Mouse (Mus musculus): Measurements from ENCODE around the gene Mip.
"Not testable (repeated sequence)": the region's sequence is repeated elsewhere in the genome, so short reads cannot be mapped to it uniquely, and the experiment has no call there.

Mip gene

DNA sequence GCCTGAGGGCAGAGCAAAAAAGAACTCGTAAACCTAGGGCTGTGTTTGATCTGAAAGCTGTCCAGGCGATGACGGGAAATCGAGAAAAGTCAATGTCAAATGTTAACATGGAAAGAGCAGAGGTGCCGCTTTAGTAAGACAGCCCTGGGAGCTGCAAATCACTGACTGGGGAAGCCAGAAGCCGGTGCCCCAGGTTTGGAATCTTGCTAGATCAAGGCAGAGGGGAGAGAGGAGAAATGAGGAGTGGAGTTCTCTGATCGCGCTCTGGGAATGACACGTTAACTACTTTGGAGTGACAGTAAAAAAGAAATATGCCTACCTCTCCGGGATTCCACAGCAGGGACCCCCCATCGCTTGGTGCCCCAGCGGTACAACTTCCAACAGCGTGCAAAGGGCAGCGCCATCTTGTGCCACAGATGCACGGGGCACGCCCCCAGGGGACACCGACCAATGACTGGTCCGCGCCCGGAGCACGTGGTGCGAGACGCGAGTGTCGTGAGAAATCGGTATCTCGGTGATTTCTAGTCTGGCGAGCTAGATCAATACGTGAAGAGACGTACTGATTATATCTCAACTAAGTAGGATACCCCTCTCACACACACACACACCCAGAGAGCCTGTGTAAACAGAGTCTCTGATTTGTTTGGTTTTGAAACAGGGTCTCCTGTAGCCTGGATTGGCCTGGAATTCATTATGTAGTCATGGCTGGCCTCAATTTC lies 14.1 kb upstream of the Mip start, which contains the start of gene Spryd4:
Spryd4 (minus strand) TSS at position 418 of the 719 bp plus-strand sequence.
- peak; percentile 94 for DNase-seq

DNA sequence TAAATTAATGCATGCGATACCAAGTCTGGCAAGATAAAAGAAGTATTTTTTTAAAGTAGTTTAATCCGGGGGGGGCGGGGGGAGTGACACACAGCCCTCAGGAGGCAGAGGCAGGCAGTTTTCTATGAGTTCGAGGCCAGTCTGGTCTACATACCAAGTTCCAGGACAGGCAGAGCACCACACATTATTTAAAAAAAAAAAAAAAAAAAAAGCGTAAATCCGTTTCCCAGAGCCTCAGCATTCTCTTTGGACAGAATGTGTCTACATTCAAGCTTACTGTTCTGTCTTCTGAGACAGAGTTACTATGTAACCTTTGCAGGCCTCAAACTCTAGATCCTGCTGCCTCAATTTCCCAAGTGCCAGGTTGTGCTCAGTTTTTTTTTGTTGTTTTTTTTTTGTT lies 13.5 kb upstream of the Mip start:
- DNase-seq = no peak

- peak; percentile 81 for DNase-seq
These were observed 12.7 kb upstream of the Mip start for GRCm38 (mm10) chr10:128212871-128213323.

- DNase-seq = not testable (repeated sequence)
These were observed 11.5 kb upstream of the Mip start for GRCm38 (mm10) chr10:128214112-128214511.

- DNase-seq = no peak
These were observed 10.7 kb upstream of the Mip start for GRCm38 (mm10) chr10:128214981-128215380.

GRCm38 (mm10) chr10:128218387-128219117 lies 7.1 kb upstream of the Mip start:
- DNase-seq = no peak

- DNase-seq = no peak
These were observed 3.9 kb upstream of the Mip start for GRCm38 (mm10) chr10:128221533-128222286.

GRCm38 (mm10) chr10:128225064-128225463 lies 574 bp upstream of the Mip start:
- DNase-seq = no peak

DNA sequence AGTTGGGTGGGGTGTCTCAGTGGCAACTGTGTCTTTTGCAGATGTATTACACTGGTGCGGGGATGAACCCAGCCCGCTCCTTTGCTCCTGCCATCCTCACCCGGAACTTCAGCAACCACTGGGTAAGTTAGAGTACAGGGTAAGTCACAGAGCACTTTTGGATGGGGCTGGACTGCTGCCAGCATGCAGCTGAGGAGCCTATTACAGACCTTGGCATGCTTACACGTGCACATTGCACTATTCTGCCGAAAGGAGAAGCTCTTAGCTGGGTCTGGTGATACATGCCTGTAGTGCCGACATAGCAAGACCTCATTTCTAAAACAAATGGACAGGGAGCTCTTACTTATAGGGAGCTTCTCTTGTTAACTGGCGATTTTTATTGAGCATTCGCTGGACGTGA lies 2.0 kb downstream of the Mip start:
- DNase-seq = no peak

- DNase-seq = no peak
These were observed 2.4 kb downstream of the Mip start for GRCm38 (mm10) chr10:128228009-128228408.

GRCm38 (mm10) chr10:128230582-128230981 lies 4.9 kb downstream of the Mip start:
- no peak for DNase-seq

- DNase-seq = no peak
These were observed 5.5 kb downstream of the Mip start for GRCm38 (mm10) chr10:128231146-128231545.

- DNase-seq = peak; percentile 92
These were observed 6.2 kb downstream of the Mip start, which contains the start of gene Timeless for GRCm38 (mm10) chr10:128231697-128232419. Gene Timeless, plus strand, starts transcription at chr10:128232065.

GRCm38 (mm10) chr10:128232420-128232985 lies 6.9 kb downstream of the Mip start:
- peak; percentile 79 for DNase-seq

- DNase-seq = no peak
These were observed 10.7 kb downstream of the Mip start for GRCm38 (mm10) chr10:128236321-128236720.

DNA sequence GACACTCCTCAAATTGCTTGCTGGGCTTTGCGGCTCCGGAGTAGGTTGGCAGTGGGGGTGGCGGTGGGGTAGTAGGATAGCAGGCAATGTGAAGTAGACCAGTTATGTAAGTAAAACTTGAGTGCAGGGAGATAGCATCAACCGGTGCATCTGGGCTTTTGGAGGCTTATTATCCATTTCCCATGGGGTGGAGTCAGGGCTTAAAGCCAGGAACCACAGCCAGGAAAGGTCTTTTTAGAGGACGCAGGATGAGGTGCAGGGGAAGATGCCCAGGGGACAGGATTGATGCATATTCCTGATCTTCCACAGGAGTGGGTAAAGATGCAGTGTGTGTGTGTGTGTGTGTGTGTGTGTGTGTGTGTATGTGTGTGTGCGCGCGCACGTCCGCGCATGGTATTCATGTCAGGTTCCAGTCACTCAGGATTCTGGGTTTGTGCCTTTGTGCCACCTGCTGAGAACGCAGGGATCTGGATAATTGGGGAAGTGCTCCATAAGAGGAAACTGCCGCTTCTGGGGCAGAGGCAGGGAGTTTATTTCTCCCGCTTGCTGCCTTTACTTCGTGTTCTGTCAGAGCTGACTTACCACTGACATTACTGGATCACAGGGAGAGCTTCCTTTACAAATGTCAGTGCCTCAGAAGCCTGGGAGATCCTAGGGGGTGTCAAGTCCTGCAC lies 12.3 kb downstream of the Mip start:
- DNase-seq = peak; percentile 20

- DNase-seq = no peak
These were observed 13.5 kb downstream of the Mip start for GRCm38 (mm10) chr10:128239140-128239539.

DNA sequence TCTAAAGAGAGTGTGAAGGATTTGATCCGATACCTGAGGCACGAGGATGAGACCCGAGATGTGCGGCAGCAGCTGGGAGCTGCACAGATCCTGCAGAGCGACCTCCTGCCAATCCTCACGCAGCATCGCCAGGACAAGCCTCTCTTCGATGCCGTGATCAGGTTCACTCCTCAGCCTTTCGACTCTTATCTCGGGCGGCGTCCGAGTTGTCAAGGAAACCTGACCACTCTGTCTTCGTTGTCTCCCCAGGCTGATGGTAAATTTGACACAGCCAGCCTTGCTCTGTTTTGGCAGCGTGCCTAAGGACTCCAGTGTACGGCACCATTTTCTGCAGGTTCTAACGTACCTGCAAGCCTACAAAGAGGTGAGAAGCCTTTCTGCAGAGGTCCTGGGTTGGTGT lies 14.5 kb downstream of the Mip start:
- no peak for DNase-seq

- no peak for DNase-seq
These were observed 17.6 kb downstream of the Mip start for GRCm38 (mm10) chr10:128243252-128243651.

DNA sequence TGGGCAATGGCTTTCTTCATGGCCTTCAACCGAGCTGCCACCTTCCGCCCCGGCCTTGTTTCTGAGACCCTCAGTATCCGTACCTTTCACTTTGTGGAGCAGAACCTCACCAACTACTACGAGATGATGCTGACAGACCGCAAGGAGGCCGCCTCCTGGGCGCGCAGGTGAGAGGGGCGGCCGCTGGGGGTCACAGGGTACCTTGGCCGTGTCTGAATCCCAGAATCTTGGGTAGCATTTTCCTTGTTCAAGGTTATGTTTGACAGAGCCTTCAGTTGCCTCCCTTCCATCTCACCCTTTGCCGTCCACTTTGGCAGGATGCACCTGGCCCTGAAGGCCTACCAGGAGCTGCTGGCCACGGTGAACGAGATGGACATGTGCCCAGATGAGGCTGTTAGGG lies 18.5 kb downstream of the Mip start:
- no peak for DNase-seq

- DNase-seq = peak; percentile 73
These were observed 21.5 kb downstream of the Mip start for GRCm38 (mm10) chr10:128247020-128247732.

Data from kidney, postnatal 14 days (tissue).